Mouse (Mus musculus): ENCODE measurements around the gene Nob1.

The Nob1 gene

DNA sequence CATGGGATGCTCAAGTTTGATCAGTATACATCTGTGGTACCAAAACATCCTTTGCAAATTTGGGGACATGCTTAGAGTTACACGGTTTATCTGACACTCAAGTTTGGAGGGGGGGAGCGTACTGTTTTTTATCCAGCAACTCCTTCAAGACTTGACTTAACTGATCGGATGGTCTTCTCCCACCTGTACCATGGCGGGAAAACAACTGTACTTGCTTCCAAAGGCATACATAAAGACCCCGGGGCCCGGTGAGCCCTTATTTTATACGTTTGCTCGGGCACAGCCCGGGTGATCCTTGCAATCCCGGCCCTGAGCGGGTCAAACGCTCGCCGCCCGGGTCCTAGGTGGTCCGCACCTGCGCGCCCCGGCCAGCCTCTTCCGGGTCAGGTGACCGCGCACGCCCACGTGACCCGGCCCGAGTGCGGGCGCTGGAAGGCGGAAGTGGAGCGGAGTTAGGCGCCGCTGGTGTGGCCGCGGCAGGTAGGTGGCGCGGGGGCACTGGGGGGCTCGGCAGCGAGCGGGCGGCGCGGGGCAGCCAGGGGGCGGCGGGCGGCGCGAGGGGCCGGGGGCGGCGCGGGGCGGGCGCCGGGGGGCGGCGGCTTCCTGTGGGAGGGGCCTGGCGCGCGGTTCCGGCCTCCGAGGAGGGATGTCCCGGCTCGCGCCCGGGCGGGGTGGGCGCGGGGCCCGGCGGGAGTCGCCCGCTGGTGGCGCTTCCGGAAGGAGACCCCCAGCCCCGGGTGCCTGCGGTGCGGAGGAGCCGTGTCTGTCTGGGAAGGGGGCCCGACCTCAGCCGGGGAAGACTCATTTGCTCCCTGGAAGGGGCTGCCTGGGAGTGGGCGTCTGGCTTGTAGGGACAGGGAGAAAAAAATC is 11.3 kb upstream of the Nob1 start, which contains the start of gene Wwp2:
TSS of gene Wwp2 (plus strand) at position 404 of the 870 bp plus-strand sequence.
- DNase-seq (ENCODE audit: low read depth) = peak; percentile 87

DNA sequence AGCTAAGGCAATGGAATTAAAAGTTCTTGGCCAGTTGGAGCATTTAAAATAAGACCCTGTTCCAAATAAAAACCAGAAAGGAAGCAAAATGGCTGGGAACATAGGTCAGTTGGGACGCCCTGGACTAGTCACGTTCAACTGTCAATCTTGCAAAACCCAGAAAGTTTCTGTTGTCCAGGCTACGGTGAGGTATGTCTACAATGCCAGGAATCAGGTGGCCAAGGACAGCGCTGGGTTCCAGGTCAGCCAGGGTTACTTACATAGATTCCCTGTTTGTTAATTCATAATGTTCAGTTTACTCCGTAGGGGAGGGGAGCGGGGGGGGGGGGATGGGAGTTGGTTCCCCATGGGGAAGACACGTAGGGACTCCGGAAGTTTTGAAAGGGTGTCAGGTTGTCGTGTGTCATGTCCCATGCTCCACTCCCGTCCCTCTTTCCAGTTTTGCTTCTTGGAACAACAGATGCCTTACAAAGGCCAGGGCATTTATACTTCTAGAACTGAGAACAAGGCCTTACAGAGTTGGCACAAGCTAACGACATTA is 10.6 kb upstream of the Nob1 start:
- no peak for DNase-seq (ENCODE audit: low read depth)

DNA sequence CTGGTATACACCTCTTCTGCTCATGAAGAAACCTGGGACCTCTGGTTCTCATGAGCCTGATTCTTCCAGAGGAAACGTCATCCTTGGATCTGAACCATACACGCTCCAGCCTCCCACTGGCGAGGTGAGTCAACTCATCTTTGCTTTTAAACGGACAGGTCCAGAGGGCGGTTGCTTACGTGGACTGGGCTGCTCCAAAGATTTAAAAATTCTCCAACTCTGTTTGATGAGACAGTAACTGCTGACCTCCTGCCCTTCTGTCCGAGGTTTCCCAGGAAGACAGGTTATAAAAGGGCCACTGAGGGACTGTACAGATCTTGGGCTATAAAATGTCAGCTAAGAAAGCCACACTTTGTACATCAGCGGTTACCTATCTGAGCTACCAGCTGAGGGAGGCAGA is 6.0 kb upstream of the Nob1 start:
- DNase-seq (ENCODE audit: low read depth) = no peak

DNA sequence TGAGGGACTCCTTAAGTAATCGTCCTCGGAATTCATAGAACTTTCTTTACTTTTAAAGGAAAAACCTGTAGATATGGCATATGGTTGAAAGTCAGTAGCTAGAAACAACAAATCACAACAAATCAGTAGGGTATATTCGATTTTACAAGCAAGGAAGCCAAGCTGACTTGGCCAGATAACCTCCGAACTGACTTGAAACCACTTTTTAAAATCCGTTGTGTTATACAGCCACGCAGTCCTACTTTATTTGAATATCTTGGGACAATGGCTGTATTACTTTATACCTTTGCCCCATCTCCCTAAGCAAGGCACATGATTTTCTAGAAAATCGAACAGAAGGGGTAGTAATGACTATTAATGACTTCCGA is 363 bp upstream of the Nob1 start:
- DNase-seq (ENCODE audit: low read depth) = no peak

DNA sequence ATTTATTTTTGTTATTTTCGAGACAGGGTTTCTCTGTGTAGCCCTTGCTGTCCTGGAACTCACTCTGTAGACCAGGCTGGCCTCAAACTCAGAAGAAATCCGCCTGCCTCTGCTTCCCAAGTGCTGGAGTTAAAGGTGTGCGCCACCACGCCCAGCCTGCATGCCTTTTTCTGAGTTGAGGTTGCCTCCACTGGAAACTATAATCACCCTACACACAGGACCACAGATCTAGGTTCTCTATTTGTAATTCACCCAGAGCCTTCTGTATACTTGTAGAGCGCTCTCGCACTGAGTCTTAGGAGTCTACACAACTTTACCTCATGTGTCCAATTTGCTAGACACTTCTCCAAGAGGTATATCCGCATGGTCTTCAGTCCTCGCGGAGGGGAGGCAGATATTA is 675 bp downstream of the Nob1 start:
- DNase-seq (ENCODE audit: low read depth) = no peak

DNA sequence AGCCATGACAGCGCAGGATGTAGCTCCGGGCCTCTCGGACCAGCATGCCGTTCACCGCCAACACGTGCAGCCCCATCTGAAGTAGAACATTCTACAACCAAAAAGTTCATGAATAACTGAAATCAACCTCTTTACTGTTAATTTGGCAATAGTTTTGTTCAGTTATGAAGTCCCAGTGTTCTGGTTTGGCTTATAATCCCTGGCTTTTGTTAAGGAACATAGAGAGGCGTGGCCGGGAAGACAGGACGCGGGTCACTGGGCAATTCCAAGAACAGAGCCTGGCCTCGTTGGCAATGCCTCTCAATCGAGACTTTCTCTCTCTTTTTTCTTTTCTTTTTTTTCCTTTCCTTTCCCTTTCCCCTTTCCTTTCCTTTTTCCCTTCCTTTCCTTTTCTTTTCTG is 7.8 kb downstream of the Nob1 start:
- no peak for DNase-seq (ENCODE audit: low read depth)

DNA sequence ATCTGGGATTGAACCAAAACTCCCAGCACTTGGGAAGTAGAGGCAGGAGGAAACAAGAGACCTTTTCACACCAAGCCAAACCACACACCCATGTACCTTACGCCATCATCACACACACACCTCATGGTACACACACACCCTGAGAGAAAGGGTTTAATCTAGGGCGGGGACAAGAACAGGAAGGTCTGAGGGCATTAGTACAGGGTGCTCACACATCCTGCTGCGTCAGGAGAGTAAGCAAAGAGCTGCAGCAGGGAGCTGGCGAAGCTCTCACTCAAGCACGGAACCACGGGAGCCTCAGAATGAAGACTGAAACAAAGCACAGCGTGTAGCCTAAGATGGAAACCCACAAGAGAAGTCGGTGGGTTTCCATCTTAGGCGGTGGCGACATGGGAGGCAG is 11.0 kb downstream of the Nob1 start:
- DNase-seq (ENCODE audit: low read depth) = no peak

DNA sequence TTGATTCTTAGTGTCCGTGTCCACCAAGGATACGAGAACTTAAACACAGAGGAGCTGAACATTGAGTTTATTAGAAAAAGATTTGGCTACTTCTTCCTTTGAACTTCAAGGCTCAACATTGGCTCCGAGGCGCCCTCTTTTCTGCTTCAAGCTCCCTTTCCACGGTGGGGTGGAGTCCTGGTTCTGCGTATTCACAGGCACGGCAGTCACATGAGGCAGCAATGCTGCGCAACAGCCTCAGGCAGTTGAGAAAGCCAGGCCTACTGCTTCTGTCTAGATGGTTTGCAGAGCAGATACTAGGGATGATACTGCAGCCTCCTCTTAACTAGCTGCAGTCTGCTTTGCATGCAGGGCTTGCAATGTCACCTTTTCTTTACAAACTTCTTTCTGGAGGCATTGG is 12.3 kb downstream of the Nob1 start:
- no peak for DNase-seq (ENCODE audit: low read depth)

DNA sequence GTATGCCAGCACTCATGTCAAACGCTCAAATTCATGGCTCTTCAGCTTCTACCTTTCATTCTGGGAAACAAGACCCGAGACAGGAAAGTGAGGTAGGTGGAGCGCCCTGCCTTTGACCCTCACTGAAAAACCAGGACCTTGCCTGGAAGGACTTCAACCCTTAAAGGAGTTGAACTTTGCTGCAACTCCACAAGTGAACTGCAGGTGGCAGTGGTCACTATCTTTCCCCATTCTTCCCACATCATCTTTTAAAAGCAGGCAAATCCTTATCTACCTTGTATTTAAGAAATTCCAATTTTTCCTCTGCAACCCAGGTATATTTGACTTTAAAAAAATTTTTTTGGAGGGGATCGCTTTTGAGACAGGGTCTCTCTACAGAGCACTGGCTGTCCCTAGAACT is 13.5 kb downstream of the Nob1 start:
- peak; percentile 64 for DNase-seq (ENCODE audit: low read depth)

DNA sequence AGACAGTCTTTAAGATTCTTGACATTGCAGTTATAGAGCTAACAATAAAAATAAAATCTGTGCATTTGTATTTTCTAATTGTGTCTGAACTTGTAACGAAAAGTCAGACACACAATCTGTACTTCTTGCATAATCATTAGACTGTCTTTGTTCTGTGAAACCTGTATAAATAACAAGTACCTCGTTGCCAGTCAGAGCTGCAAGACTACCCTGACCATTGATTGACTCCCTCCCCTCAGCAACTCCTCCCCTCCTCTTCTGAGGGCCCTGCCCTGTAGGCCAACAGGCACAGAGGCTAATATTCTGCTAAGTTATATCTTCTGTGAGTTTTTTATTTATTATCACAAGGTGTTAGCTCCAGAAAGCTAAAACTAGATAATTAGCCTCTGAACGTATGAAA is 18.9 kb downstream of the Nob1 start:
- DNase-seq (ENCODE audit: low read depth) = no peak

DNA sequence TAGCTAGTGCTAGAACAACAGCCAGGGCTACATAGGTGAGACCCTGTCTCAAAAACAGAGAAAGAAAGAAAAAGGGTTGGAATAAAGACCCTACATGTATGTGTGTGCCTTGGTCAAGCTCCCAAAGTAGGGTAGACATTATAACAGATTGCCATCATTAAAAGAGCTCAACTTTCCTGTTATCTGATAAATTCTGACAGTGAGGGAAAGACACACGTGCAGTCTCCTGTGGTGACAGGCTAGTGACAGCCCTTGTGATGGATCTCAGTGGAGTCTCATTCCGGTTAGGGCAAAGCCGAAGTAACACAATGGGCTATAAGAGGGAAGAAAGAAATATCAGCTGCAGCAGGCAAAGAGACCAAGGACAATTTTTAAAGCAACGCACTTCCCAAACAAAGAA is 20.8 kb downstream of the Nob1 start:
- no peak for DNase-seq (ENCODE audit: low read depth)

DNA sequence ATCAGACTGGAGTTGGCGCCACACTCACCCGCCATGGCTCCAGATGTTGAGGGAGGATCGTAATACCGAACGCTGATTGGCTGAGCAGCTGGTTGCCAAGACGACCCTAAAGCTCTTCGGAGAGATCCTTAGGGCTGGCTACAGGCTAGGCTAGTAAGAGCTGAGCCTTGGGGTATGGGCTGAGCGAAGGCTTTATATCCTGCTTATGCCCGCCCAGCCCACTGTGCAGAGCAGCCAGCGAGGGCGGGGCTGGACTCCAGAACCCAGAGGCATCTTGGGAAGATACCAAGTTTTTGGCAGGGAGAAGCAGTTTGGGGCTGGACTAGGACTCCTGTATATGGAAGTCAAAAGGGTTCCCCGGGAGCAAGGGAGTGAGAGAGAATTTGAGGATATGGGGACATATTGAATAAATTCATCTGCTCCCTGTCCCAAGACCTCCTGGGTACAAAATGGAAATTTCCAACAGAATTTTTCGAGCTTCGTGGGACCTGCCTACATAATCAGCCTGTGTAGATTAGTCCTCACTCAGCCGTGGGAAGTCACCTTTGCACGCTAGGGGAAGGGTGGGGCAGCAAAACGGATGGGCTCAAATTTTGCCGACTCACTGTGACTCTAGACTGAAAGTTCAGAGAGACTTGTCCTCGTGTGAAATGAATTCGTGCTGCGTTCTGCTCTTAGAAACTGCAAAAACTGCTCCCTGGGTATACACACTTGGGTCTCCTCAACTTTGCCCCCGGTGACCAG is 21.6 kb downstream of the Nob1 start, which contains the start of gene Nqo1:
TSS of gene Nqo1 (minus strand) at position 169 of the 744 bp plus-strand sequence.
- DNase-seq (ENCODE audit: low read depth) = peak; percentile 74

DNA sequence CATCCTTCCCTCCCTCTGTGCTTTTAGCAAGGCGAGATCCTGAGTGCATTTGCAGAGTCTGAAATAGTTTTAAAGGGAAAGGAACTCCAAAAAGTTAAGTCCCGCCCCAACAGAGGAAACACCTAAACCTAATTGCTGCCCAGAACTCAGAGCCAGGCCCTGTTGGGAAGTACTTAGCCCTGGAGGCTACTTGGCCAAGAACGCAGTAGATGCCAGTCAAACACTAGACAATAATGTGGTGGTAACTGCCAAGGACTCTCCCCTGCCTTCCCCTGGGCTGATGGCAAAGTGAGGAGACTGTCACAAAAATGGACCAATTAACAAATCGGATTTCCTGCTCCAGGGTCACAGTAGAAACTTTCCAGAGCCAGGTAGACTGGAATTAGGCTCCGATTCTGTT is 23.0 kb downstream of the Nob1 start:
- DNase-seq (ENCODE audit: low read depth) = no peak

DNA sequence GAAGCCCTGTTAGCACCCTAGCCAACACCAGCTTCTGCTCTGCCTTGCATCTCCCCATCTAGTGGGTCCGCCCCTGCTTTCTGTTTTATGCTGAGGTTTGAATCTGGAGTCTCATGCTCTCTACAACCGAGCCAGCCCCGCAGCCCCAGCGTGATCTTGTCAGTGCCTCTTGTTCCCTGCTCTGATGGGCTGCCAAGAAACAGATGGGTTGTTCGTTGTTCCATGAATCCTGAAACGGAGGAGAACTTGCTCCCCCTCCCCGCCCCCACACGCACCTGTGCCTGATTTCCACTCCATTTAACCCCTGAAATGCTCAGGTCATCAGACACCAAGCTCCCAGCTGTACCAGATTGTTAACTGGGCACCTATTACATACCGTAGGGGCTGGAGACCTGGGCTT is 25.4 kb downstream of the Nob1 start:
- DNase-seq (ENCODE audit: low read depth) = no peak

DNA sequence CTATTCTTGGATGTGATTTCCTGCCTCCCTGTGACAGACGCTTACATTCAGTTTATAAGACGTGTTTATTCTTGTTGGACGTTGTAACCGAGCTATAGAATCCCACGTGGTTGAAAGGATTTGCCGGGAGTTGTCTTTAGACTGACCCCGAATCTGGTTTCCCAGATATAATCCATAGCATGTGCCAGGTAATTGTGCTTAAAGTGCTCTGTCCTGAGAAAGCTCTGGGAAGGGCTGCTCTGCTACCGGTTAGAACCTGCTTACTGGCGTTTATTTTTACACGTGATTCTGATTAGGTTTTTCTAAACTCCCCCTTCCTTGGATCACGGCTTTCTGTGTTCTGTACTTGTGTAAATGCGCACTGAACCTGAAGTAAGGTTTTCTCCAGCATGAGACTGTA is 27.2 kb downstream of the Nob1 start:
- DNase-seq (ENCODE audit: low read depth) = no peak

DNA sequence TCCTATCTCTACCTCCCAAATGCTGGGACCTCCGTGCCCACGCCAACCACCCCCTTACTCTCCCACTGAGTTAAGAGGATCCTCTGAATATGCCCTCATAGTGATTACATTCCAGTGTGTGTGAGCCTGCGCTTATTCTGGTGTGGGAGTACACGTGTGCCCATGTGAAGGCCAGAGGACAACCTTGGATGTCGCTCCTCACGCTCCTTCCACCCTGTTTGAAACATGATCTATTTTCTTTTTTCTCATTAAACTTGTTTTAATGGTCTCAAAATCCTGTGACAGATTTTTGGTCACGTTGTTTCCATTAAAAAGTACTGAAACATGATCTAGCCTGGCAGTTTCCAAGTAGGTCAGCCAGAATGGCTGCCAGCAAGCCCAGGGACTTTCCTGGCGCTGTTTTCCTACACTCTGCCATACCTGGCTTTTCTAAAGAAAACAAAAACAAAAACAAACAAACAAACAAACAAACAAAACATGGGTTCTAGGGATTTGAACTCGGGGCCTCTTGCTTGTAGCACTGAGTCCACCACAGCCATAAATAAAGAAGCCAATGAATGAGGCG is 28.7 kb downstream of the Nob1 start:
- DNase-seq (ENCODE audit: low read depth) = no peak

DNA sequence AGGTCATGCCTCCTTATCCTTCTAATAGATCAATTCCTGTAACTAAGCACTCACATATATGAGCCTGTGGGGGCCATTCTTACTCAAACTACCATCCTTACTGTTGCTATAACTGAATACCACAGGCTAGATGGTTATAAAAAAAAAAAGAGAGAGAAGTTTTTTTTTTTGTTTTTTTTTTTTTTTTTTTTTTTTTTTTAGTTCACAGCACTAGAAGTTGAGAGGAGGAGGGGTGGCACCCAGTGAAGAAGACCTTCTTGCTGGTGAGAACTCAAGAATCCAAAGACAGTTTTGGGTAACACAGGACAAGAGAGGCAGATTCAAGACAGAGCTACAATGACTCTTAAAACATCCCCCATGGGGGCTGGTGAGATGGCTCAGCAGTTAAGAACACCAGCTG is 29.5 kb downstream of the Nob1 start:
- no peak for DNase-seq (ENCODE audit: low read depth)

DNA sequence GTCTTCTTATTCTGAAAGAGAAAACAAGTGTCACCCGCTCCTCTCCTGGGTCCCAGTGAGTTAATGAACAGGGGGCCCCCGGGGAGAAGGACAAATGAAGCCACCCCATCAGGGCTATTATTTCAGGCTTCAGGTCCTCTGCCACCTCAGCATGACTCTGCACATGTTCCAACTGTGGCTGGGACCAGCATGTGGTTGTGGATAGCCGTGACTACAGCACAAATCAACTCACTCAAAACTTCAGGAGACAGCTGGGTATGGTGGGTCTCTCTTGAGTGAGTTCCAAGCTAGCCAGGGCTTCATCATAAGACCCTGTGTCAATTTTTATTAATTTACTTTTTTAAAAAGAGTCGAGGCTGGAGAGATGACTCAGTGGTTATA is 33.7 kb downstream of the Nob1 start:
- no peak for DNase-seq (ENCODE audit: low read depth)

DNA sequence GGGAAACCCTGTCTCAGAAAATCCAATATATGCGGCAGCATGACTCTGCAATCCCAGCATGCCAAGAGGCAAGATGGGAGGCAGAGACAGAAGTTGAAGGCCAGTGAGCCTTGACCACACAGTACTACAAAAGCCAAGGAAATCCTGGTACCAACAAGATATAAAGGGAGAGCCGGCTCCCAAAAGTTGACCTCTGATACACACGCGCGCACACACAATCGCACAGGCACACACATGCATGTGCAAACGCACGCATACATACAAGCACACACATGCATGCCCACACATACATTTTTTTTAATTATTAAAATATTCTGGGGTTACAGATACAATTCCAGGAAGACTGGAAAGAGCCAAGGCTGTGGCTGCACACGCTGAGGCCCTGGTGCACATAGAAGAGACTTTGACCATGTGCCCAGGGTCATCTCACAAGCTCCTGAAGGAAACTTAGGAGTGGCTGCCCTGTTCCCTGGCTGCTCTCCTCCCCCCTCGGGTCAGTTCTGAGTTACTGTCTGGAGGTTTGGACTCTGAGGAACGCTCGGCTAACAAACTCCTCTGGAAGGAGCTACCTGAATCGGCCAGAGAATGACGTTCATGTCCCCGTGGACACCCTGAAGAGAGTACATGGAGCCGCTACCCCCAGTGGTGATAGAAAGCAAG is 34.2 kb downstream of the Nob1 start:
- no peak for DNase-seq (ENCODE audit: low read depth)

DNA sequence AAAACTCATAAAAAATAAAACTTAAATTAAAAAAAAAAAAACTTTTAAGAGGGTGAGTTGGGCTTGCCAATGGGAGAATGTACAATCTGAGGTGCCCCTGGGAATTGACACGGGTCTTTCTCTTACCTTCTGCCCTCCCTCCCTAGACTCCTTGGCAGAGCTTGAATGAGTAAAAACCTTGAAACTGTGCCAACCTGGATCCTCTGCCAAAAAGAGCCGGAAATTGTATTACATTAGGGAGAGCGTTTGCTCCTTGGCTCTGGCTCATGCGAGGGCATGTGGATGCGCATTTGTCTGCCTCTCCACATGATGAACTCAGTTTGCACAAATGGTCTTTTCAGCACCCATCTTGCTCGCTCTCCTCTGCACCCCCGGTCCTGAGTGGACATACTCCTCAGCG is 35.3 kb downstream of the Nob1 start:
- no peak for DNase-seq (ENCODE audit: low read depth)

DNA sequence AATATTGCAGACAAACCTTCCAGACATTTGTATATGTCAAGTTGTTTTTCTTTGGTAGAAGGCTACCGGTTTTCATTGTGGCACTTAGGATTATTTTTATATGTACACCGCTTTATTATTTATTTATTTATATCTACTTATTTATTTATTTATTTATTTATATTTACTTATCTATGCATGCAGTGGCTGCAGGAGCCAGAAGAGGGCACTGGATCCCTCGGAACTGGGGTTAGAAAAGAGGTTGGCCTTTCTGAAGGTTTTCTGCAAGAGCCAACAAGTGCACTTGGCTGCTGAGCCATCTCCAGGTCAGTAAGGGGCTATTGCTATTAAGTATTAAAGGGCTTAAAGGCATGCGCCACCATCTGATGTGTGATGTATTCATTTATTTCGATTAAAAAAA is 37.0 kb downstream of the Nob1 start:
- DNase-seq (ENCODE audit: low read depth) = peak; percentile 55

DNA sequence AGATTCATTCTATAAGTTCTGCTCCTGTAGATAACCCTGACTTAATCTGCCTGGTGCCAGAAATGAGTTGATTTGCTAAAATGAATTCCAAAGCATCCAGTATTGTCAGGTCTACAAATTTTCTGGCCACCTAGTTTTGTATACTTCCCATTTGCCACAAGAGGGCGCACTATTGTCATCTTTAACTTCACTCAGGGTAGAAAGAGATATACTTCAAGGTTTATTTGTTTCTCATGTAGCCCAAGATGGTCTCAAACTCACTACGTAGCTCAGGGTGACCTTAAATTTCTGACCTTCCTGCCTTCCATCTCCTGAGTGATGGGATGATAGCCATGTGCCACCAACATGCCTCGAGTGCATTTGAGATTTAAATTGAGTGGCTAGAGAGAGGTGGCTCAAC is 38.2 kb downstream of the Nob1 start:
- DNase-seq (ENCODE audit: low read depth) = peak; percentile 79

All from induced T-regulatory cell, adult 2 months (primary cell).